Mouse (Mus musculus): ENCODE measurements around the gene Baiap2. TPM values are rescaled to one million over a fixed set of nuclear protein-coding genes. Genes with fewer than 3 reads are reported as not detected.

Gene Baiap2
- polyA plus RNA-seq, 1 experiment from 2014 or later = 20.1 TPM

- Histone ChIP-seq H3K9me3 (no peaks in the 10 kb centered on the region), H3K27me3 (peaks cover 6% of the 10 kb centered on the region; the same call in 1 of the 2 replicates), H3K27ac (replicated peaks) (no peak overlapping the region), H3K4me2 (no peak overlapping the region), H3K36me3 (no peaks in the 10 kb centered on the region), H3K4me1 (replicated peaks) (peaks cover 61% of the 10 kb centered on the region), H3K4me3 (no peak overlapping the region), H3K9ac (no peak overlapping the region)
- ATAC-seq (ENCODE audit: low FRiP score, low read depth) = no peak
- whole genome bisulfite sequencing = 50% methylated on average over 19 of the region's 19 CpGs
These were observed 4.6 kb upstream of the Baiap2 start for GRCm38 (mm10) chr11:119937772-119938502.

GRCm38 (mm10) chr11:119939073-119939710, 3.4 kb upstream of the Baiap2 start:
- Histone ChIP-seq H3K36me3 (no peaks in the 10 kb centered on the region), H3K9ac (no peak overlapping the region), H3K4me1 (replicated peaks) (peaks cover 71% of the 10 kb centered on the region), H3K27ac (replicated peaks) (no peak overlapping the region), H3K27me3 (peaks cover 6% of the 10 kb centered on the region; the same call in 1 of the 2 replicates), H3K9me3 (no peaks in the 10 kb centered on the region), H3K4me3 (no peak overlapping the region), H3K4me2 (no peak overlapping the region)
- ATAC-seq (ENCODE audit: low FRiP score, low read depth) = no peak
- 40% methylated on average over 8 of the region's 8 CpGs for whole genome bisulfite sequencing

- no peak overlapping the region for H3K27ac ChIP-seq (replicated peaks)
- no peak overlapping the region for H3K4me3 ChIP-seq
- WGBS = 66% methylated on average over 4 of the region's 4 CpGs
- H3K4me1 ChIP-seq (replicated peaks) = peaks cover 76% of the 10 kb centered on the region
- ATAC-seq (ENCODE audit: low FRiP score, low read depth) = no peak
- no peak overlapping the region for H3K4me2 ChIP-seq
- H3K27me3 ChIP-seq = peaks cover 6% of the 10 kb centered on the region; the same call in 1 of the 2 replicates
- H3K36me3 ChIP-seq = no peaks in the 10 kb centered on the region
- no peaks in the 10 kb centered on the region for H3K9me3 ChIP-seq
- H3K9ac ChIP-seq = no peak overlapping the region
These were observed 2.9 kb upstream of the Baiap2 start for GRCm38 (mm10) chr11:119939711-119940106.

GRCm38 (mm10) chr11:119940142-119940541, 2.4 kb upstream of the Baiap2 start:
- no peak overlapping the region for H3K9ac ChIP-seq
- H3K4me1 ChIP-seq (replicated peaks) = peaks cover 80% of the 10 kb centered on the region
- 56% methylated on average over 11 of the region's 11 CpGs for WGBS

GRCm38 (mm10) chr11:119941794-119942193, 769 bp upstream of the Baiap2 start:
- peak overlapping the region; percentile 60 for H3K9ac ChIP-seq

More at GRCm38 (mm10) chr11:119940142-119940541, 2.4 kb upstream of the Baiap2 start:
- Histone ChIP-seq H3K36me3 (no peaks in the 10 kb centered on the region), H3K4me3 (no peak overlapping the region), H3K9me3 (no peaks in the 10 kb centered on the region), H3K27me3 (peaks cover 6% of the 10 kb centered on the region; the same call in 1 of the 2 replicates), H3K4me2 (peak overlapping the region; percentile 4; the same call in 1 of the 2 replicates), H3K27ac (replicated peaks) (no peak overlapping the region)
- ATAC-seq (ENCODE audit: low FRiP score, low read depth) = no peak

GRCm38 (mm10) chr11:119942201-119942726, 299 bp upstream of the Baiap2 start:
- 1% methylated on average over 43 of the region's 43 CpGs for WGBS

More at GRCm38 (mm10) chr11:119941794-119942193, 769 bp upstream of the Baiap2 start:
- 5% methylated on average over 8 of the region's 8 CpGs for WGBS
- Histone ChIP-seq H3K4me2 (peak overlapping the region; percentile 83), H3K27me3 (peaks cover 6% of the 10 kb centered on the region; the same call in 1 of the 2 replicates), H3K4me3 (peak overlapping the region; percentile 78), H3K36me3 (no peaks in the 10 kb centered on the region), H3K27ac (replicated peaks) (no peak overlapping the region), H3K4me1 (replicated peaks) (peaks cover 66% of the 10 kb centered on the region), H3K9me3 (no peaks in the 10 kb centered on the region)
- no peak for ATAC-seq (ENCODE audit: low FRiP score, low read depth)

GRCm38 (mm10) chr11:119943428-119943988, 945 bp downstream of the Baiap2 start:
- Histone ChIP-seq H3K9me3 (no peaks in the 10 kb centered on the region), H3K27ac (replicated peaks) (peak overlapping the region; percentile 64; the same call in 1 of the 2 replicates), H3K4me2 (peak overlapping the region; percentile 83), H3K4me1 (replicated peaks) (peaks cover 51% of the 10 kb centered on the region), H3K4me3 (peak overlapping the region; percentile 78), H3K27me3 (peaks cover 6% of the 10 kb centered on the region; the same call in 1 of the 2 replicates), H3K9ac (peak overlapping the region; percentile 51), H3K36me3 (no peaks in the 10 kb centered on the region)
- 4% methylated on average over 32 of the region's 32 CpGs for WGBS
- ATAC-seq (ENCODE audit: low FRiP score, low read depth) = no peak; the same call in 1 of the 2 replicates

More at GRCm38 (mm10) chr11:119942201-119942726, 299 bp upstream of the Baiap2 start:
- peaks cover 6% of the 10 kb centered on the region; the same call in 1 of the 2 replicates for H3K27me3 ChIP-seq
- H3K4me2 ChIP-seq = peak overlapping the region; percentile 83
- no peaks in the 10 kb centered on the region for H3K36me3 ChIP-seq
- H3K9ac ChIP-seq = peak overlapping the region; percentile 60
- ATAC-seq (ENCODE audit: low FRiP score, low read depth) = peak; percentile 52
- H3K27ac ChIP-seq (replicated peaks) = peak overlapping the region; percentile 83
- H3K4me1 ChIP-seq (replicated peaks) = peaks cover 62% of the 10 kb centered on the region
- no peaks in the 10 kb centered on the region for H3K9me3 ChIP-seq
- peak overlapping the region; percentile 78 for H3K4me3 ChIP-seq

- Histone ChIP-seq H3K4me1 (replicated peaks) (peaks cover 39% of the 10 kb centered on the region), H3K9ac (no peak overlapping the region), H3K4me3 (no peak overlapping the region), H3K9me3 (no peaks in the 10 kb centered on the region), H3K36me3 (no peaks in the 10 kb centered on the region), H3K4me2 (peak overlapping the region; percentile 83; the same call in 1 of the 2 replicates), H3K27me3 (peaks cover 6% of the 10 kb centered on the region; the same call in 1 of the 2 replicates), H3K27ac (replicated peaks) (no peak overlapping the region)
- WGBS = 82% methylated on average over 7 of the region's 7 CpGs
- ATAC-seq (ENCODE audit: low FRiP score, low read depth) = no peak
These were observed 2.8 kb downstream of the Baiap2 start for GRCm38 (mm10) chr11:119945343-119945742.

- Histone ChIP-seq H3K27ac (replicated peaks) (no peak overlapping the region), H3K4me1 (replicated peaks) (peaks cover 28% of the 10 kb centered on the region), H3K27me3 (no peaks in the 10 kb centered on the region), H3K36me3 (no peaks in the 10 kb centered on the region), H3K9ac (no peak overlapping the region), H3K9me3 (no peaks in the 10 kb centered on the region), H3K4me3 (no peak overlapping the region), H3K4me2 (no peak overlapping the region)
- no peak for ATAC-seq (ENCODE audit: low FRiP score, low read depth)
- WGBS = 96% methylated on average over 1 of the region's 1 CpGs
These were observed 4.9 kb downstream of the Baiap2 start for GRCm38 (mm10) chr11:119947426-119947825.

- Histone ChIP-seq H3K36me3 (no peaks in the 10 kb centered on the region), H3K4me3 (no peak overlapping the region), H3K4me2 (no peak overlapping the region), H3K9ac (no peak overlapping the region), H3K27ac (replicated peaks) (no peak overlapping the region), H3K27me3 (no peaks in the 10 kb centered on the region), H3K9me3 (no peaks in the 10 kb centered on the region), H3K4me1 (replicated peaks) (peaks cover 32% of the 10 kb centered on the region)
- ATAC-seq (ENCODE audit: low FRiP score, low read depth) = no peak
- WGBS = 63% methylated on average over 2 of the region's 2 CpGs
These were observed 5.3 kb downstream of the Baiap2 start for GRCm38 (mm10) chr11:119947897-119948296.

GRCm38 (mm10) chr11:119948305-119948704, 5.7 kb downstream of the Baiap2 start:
- H3K4me3 ChIP-seq = no peak overlapping the region
- no peak for ATAC-seq (ENCODE audit: low FRiP score, low read depth)
- H3K4me2 ChIP-seq = no peak overlapping the region
- H3K27ac ChIP-seq (replicated peaks) = no peak overlapping the region
- H3K27me3 ChIP-seq = no peaks in the 10 kb centered on the region
- no peaks in the 10 kb centered on the region for H3K9me3 ChIP-seq
- H3K4me1 ChIP-seq (replicated peaks) = peaks cover 35% of the 10 kb centered on the region
- H3K36me3 ChIP-seq = no peaks in the 10 kb centered on the region
- 68% methylated on average over 4 of the region's 4 CpGs for WGBS
- H3K9ac ChIP-seq = no peak overlapping the region
